Mouse (Mus musculus): ENCODE data around the gene Vmn2r5.
"Not testable (repeated sequence)": the region's sequence is repeated elsewhere in the genome, so short reads cannot be mapped to it uniquely, and the experiment has no call there.

Gene Vmn2r5

GRCm38 (mm10) chr3:64509742-64510141 is at the start of gene Vmn2r5:
Vmn2r5 (minus strand) TSS chr3:64509842.
- DNase-seq: not testable (repeated sequence)

DNA sequence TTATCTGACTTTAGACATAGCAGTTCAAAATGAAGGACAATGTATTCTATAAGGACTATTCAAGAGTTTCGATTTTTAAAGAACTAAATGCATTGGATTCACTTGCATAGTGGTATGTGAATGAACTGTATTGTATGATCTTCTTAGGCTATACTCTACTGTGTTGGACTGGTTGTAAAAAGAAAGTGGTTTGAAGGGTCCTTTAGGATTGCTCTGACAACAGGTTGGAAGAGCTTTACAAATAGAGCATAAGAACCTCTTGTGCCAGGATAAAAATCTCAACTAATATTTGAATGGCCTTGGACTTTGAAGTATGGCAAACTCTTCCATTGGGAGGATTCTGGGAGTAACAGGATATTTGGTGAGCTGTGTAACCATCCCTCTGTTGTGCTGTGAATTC is 13.9 kb upstream of the Vmn2r5 start:
- not testable (repeated sequence) for DNase-seq
